Mouse (Mus musculus) lung, postnatal 0 days (tissue): Measurements from ENCODE around the gene Upk1a.

ENCODE experiments used
- CTCF ChIP-seq: IDR thresholded peaks from 2 replicates; pipeline ENCODE4 v1.5.1; 2016; ENCODE audit warnings: antibody characterized with exemption, mild to moderate bottlenecking
- EP300 ChIP-seq: IDR thresholded peaks from 2 replicates; pipeline ENCODE4 v1.6.1; 2016; ENCODE audit warnings: antibody characterized with exemption, mild to moderate bottlenecking, control low read depth

GRCm38 (mm10) chr7:30586455-30587020 is 26.1 kb downstream of the Upk1a start:
- TF ChIP-seq EP300 (no peak), CTCF (no peak)
